Mouse (Mus musculus) kidney, postnatal 0 days (tissue): ENCODE results near the gene Pcyt2. TPM values are rescaled to one million over a fixed set of nuclear protein-coding genes. Genes with fewer than 3 reads are reported as not detected.
A peak's percentile ranks its signal among the peaks of the same experiment; 100 is the strongest.

Experiments
- ATAC-seq: fragments of 200-750 bp; cut with Nextera tagmentation; replicated peaks from 2 replicates; pipeline ENCODE4 v1.8.0; 2017; ENCODE audit warnings: low read depth, moderate number of reproducible peaks, moderate TSS enrichment, moderate library complexity; ENCODE audit not compliant: low FRiP score
- DNase-seq: peaks from one replicate; pipeline ENCODE4 v3.0.0-alpha.2; 2016; ENCODE audit warnings: low spot score
- H3K27ac ChIP-seq: fragments of 300-500 bp; sonication (generic); 2 replicates; pipeline ENCODE4 v1.5.1; 2014; ENCODE audit warnings: mild to moderate bottlenecking
- H3K27me3 ChIP-seq: fragments of 300-500 bp; sonication (generic); 2 replicates; pipeline ENCODE4 v1.6.1; 2014; ENCODE audit warnings: low read length, mixed read lengths; ENCODE audit not compliant: insufficient read depth
- H3K36me3 ChIP-seq: fragments of 300-500 bp; sonication (generic); 2 replicates; pipeline ENCODE4 v1.6.1; 2014; ENCODE audit warnings: low read length, mixed read lengths; ENCODE audit not compliant: insufficient read depth
- H3K4me1 ChIP-seq: fragments of 300-500 bp; sonication (generic); replicated peaks from 2 replicates; pipeline ENCODE4 v1.6.1; 2014; ENCODE audit warnings: antibody characterized with exemption, low read length, mixed read lengths; ENCODE audit not compliant: insufficient read depth
- H3K4me2 ChIP-seq: fragments of 300-500 bp; sonication (generic); 2 replicates; pipeline ENCODE4 v1.6.1; 2014; ENCODE audit warnings: mild to moderate bottlenecking, low read length, moderate library complexity, mixed read lengths
- H3K4me3 ChIP-seq: fragments of 300-500 bp; sonication (generic); replicated peaks from 2 replicates; pipeline ENCODE4 v1.5.1; 2014; ENCODE audit warnings: low read depth, low read length
- H3K9ac ChIP-seq: fragments of 300-500 bp; sonication (generic); 2 replicates; pipeline ENCODE4 v1.6.1; 2014; ENCODE audit warnings: low read depth, low read length
- H3K9me3 ChIP-seq: fragments of 300-500 bp; sonication (generic); replicated peaks from 2 replicates; pipeline ENCODE4 v1.6.1; 2016; ENCODE audit warnings: low read length, inconsistent platforms, mixed read lengths
- CTCF ChIP-seq: IDR thresholded peaks from 2 replicates; pipeline ENCODE4 v1.5.1; 2016; ENCODE audit warnings: antibody characterized with exemption, low read depth, mild to moderate bottlenecking, moderate library complexity
- WGBS: fragments of 180-500 bp; shearing (Covaris S2); extraction: QIAGEN DNeasy Blood & Tissue Kit; methylation state at CpG from one replicate; pipeline ENCODE4 v1.1.7; 2014; 5-methylcytosine and 5-hydroxymethylcytosine counted together
- polyA plus RNA-seq: library from polyadenylated mRNA; unstranded; fragments of >200 nt; fragmentation: Nextera tagmentation; extraction: Ambion mirVana; gene quantifications from 2 replicates; pipeline ENCODE4 v1.2.1, GENCODE M21; 2015

The Pcyt2 gene
- polyA plus RNA-seq, 1 experiment from 2014 or later: 116 TPM

GRCm38 (mm10) chr11:120603545-120603944 lies 14.2 kb downstream of the Pcyt2 start:
- Histone ChIP-seq H3K4me3 (no peak overlapping the region), H3K4me1 (peaks cover 6% of the 10 kb centered on the region; the same call in 1 of the 2 replicates), H3K9ac (no peak overlapping the region), H3K9me3 (no peaks in the 10 kb centered on the region), H3K27me3 (no peaks in the 10 kb centered on the region), H3K27ac (no peak overlapping the region), H3K4me2 (no peak overlapping the region), H3K36me3 (peaks cover 38% of the 10 kb centered on the region)
- TF ChIP-seq CTCF: no peak
- DNase-seq (no peak), ATAC-seq (no peak)
- WGBS: 78% methylated on average over 2 of the region's 2 CpGs

GRCm38 (mm10) chr11:120600716-120601115 lies 17.0 kb downstream of the Pcyt2 start:
- Histone ChIP-seq H3K9me3 (no peaks in the 10 kb centered on the region), H3K36me3 (peaks cover 43% of the 10 kb centered on the region), H3K4me3 (no peak overlapping the region), H3K4me2 (no peak overlapping the region), H3K4me1 (peaks cover 10% of the 10 kb centered on the region; the same call in 1 of the 2 replicates), H3K9ac (no peak overlapping the region), H3K27me3 (no peaks in the 10 kb centered on the region), H3K27ac (no peak overlapping the region)
- DNase-seq (no peak), ATAC-seq (no peak)
- WGBS: 91% methylated on average over 3 of the region's 3 CpGs
- no peak for TF ChIP-seq CTCF

GRCm38 (mm10) chr11:120598990-120599549 lies 18.7 kb downstream of the Pcyt2 start:
- ATAC-seq (no peak), DNase-seq (no peak)
- H3K4me1 ChIP-seq: peaks cover 10% of the 10 kb centered on the region; the same call in 1 of the 2 replicates
- no peaks in the 10 kb centered on the region for H3K27me3 ChIP-seq
- peak overlapping the region; percentile 94 for H3K27ac ChIP-seq
- TF ChIP-seq CTCF: no peak
- H3K36me3 ChIP-seq: peaks cover 38% of the 10 kb centered on the region
- H3K4me2 ChIP-seq: peak overlapping the region; percentile 90
- H3K9ac ChIP-seq: peak overlapping the region; percentile 60
- WGBS: 38% methylated on average over 17 of the region's 17 CpGs
- peak overlapping the region; percentile 97 for H3K4me3 ChIP-seq
- H3K9me3 ChIP-seq: no peaks in the 10 kb centered on the region

- peaks cover 10% of the 10 kb centered on the region; the same call in 1 of the 2 replicates for H3K4me1 ChIP-seq
- peaks cover 38% of the 10 kb centered on the region for H3K36me3 ChIP-seq
- H3K4me2 ChIP-seq: peak within 1 kb of the TSS; percentile 90
- H3K9me3 ChIP-seq: no peaks in the 10 kb centered on the region
- peak; percentile 14; the same call in 1 of the 2 replicates for TF ChIP-seq CTCF
- peak within 1 kb of the TSS; percentile 97 for H3K4me3 ChIP-seq
- ATAC-seq (peak; percentile 95), DNase-seq (peak; percentile 98)
- H3K27ac ChIP-seq: peak within 1 kb of the TSS; percentile 94
- under 1% methylated on average over 88 of the region's 88 CpGs for WGBS
- no peaks in the 10 kb centered on the region for H3K27me3 ChIP-seq
- peak within 1 kb of the TSS; percentile 99 for H3K9ac ChIP-seq
Observed at GRCm38 (mm10) chr11:120598283-120598989, 19.3 kb downstream of the Pcyt2 start, which contains the start of the genes Alyref and Anapc11. TSS of gene Alyref (minus strand) at chr11:120598365. TSS of gene Anapc11 (plus strand) at chr11:120598421.

- H3K27me3 ChIP-seq: no peaks in the 10 kb centered on the region
- no peak for TF ChIP-seq CTCF
- peaks cover 41% of the 10 kb centered on the region for H3K36me3 ChIP-seq
- no peaks in the 10 kb centered on the region for H3K9me3 ChIP-seq
- peak overlapping the region; percentile 90 for H3K4me2 ChIP-seq
- H3K4me3 ChIP-seq: peak overlapping the region; percentile 97
- ATAC-seq: peak; percentile 61
- H3K27ac ChIP-seq: peak overlapping the region; percentile 94
- DNase-seq: peak; percentile 53
- WGBS: 4% methylated on average over 79 of the region's 99 CpGs
- peak overlapping the region; percentile 99 for H3K9ac ChIP-seq
- H3K4me1 ChIP-seq: peaks cover 10% of the 10 kb centered on the region; the same call in 1 of the 2 replicates
Observed at GRCm38 (mm10) chr11:120597240-120598235, 20.2 kb downstream of the Pcyt2 start.

DNA sequence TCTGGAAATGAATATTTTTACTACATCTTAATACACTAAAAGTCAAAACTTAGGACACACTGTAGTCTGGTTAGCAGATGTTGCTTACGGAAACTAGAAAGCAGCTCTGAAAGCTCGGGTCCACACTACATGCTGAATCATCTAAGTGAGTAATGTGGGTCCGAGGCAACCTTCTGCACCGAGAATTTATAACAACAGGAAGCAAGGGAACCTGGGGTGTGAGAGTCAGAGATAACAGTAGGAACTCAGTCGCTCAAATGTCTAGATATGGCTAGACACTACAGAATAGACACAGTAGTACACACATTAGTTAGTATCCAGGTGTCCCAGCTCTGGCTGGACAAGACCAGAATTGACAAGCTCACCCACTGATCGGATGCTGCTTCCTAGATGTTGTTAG lies 29.2 kb downstream of the Pcyt2 start:
- H3K36me3 ChIP-seq: peaks cover 52% of the 10 kb centered on the region
- 90% methylated on average over 6 of the region's 6 CpGs for WGBS
- H3K4me3 ChIP-seq: no peak overlapping the region
- DNase-seq: no peak
- H3K9ac ChIP-seq: no peak overlapping the region
- H3K27ac ChIP-seq: no peak overlapping the region
- no peaks in the 10 kb centered on the region for H3K27me3 ChIP-seq
- H3K4me1 ChIP-seq: no peaks in the 10 kb centered on the region
- H3K9me3 ChIP-seq: no peaks in the 10 kb centered on the region
- H3K4me2 ChIP-seq: no peak overlapping the region
- TF ChIP-seq CTCF: no peak
- ATAC-seq: no peak
